Mouse (Mus musculus) intestine, embryonic 16.5 days (tissue): ENCODE results near the gene Fgfr2. TPM values are rescaled to one million over a fixed set of nuclear protein-coding genes. Genes with fewer than 3 reads are reported as not detected.

ENCODE experiments used
- ATAC-seq: fragments of 200-750 bp; cut with Nextera tagmentation; 2 replicates; pipeline ENCODE4 v1.8.0; 2017; ENCODE audit warnings: moderate TSS enrichment, moderate library complexity
- H3K27ac ChIP-seq: fragments of 300-500 bp; sonication (generic); 2 replicates; pipeline ENCODE4 v1.5.1; 2014; ENCODE audit warnings: mild to moderate bottlenecking, low read length
- H3K27me3 ChIP-seq: fragments of 300-500 bp; sonication (generic); replicated peaks from 2 replicates; pipeline ENCODE4 v1.6.1; 2014; ENCODE audit warnings: low read length, control low read depth, mixed read lengths; ENCODE audit not compliant: control insufficient read depth, insufficient read depth
- H3K36me3 ChIP-seq: fragments of 300-500 bp; sonication (generic); 2 replicates; pipeline ENCODE4 v1.6.1; 2014; ENCODE audit warnings: low read length, control low read depth; ENCODE audit not compliant: control insufficient read depth, insufficient read depth
- H3K4me1 ChIP-seq: fragments of 300-500 bp; sonication (generic); 2 replicates; pipeline ENCODE4 v1.6.1; 2014; ENCODE audit warnings: low read length, control low read depth, mixed read lengths; ENCODE audit not compliant: control insufficient read depth, insufficient read depth
- H3K4me2 ChIP-seq: fragments of 300-500 bp; sonication (generic); 2 replicates; pipeline ENCODE4 v1.6.1; 2014; ENCODE audit warnings: low read depth, low read length, control low read depth
- H3K4me3 ChIP-seq: fragments of 300-500 bp; sonication (generic); 2 replicates; pipeline ENCODE4 v1.5.1; 2014; ENCODE audit warnings: mild to moderate bottlenecking, low read length
- H3K9ac ChIP-seq: fragments of 300-500 bp; sonication (generic); 2 replicates; pipeline ENCODE4 v1.6.1; 2014; ENCODE audit warnings: low read depth, low read length
- H3K9me3 ChIP-seq: fragments of 300-500 bp; sonication (generic); 2 replicates; pipeline ENCODE4 v1.6.1; 2016; ENCODE audit warnings: low read length, control low read depth; ENCODE audit not compliant: control insufficient read depth
- WGBS: fragments of 180-500 bp; shearing (Covaris S2); extraction: QIAGEN DNeasy Blood & Tissue Kit; methylation state at CpG from one replicate; pipeline ENCODE4 v1.1.7; 2014; 5-methylcytosine and 5-hydroxymethylcytosine counted together
- polyA plus RNA-seq: library from polyadenylated mRNA; unstranded; fragments of >200 nt; fragmentation: Nextera tagmentation; extraction: Ambion mirVana; gene quantifications from 2 replicates; pipeline ENCODE4 v1.2.1, GENCODE M21; 2015

Fgfr2 gene
- polyA plus RNA-seq, 1 experiment from 2014 or later = 47.3 TPM

DNA sequence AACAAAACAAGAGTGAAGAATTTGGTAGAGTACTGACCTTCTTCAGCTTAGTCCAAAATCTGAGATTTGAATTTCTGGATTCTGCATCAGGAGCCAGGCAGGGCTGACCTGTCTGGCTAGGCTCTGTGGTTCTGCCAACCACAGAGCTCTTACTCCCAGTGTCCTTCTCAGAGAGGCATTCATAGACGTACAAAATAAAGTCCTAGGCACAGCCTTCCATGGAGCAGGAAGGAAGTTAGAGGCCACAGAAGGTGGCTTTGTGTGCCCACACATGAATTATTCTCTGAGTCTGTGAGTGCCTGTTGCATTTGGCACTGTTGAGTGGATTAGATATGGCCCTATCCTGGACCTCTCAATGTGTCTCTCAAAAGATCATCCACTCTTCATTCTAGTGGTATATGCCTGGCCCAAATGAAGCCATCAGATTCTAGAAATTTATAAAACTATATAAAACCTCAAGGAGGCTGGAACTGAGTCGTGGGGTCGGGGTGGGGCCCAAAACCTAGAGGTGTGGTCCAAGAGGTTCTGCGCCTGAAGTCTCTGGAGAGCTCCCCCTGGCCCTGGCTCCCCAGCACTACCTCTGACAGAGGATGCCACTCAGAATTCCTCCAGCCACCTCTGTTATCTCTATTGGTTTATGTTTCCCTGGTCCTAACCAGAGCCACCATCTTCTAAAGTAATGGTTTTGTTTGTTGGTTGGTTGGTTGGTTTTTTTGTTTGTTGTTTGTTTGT is 234.5 kb downstream of the Fgfr2 start:
- H3K27ac ChIP-seq = no peak overlapping the region
- H3K4me3 ChIP-seq = no peak overlapping the region
- 0 out of 2 replicates have a peak, but pooled peaks cover 2% of the 10 kb centered on the region for H3K36me3 ChIP-seq
- no peaks in the 10 kb centered on the region for H3K27me3 ChIP-seq
- WGBS = 75% methylated on average over 4 of the region's 4 CpGs
- H3K9ac ChIP-seq = no peak overlapping the region
- H3K4me1 ChIP-seq = no peaks in the 10 kb centered on the region
- no peak for ATAC-seq
- H3K4me2 ChIP-seq = no peak overlapping the region
- H3K9me3 ChIP-seq = no peaks in the 10 kb centered on the region

DNA sequence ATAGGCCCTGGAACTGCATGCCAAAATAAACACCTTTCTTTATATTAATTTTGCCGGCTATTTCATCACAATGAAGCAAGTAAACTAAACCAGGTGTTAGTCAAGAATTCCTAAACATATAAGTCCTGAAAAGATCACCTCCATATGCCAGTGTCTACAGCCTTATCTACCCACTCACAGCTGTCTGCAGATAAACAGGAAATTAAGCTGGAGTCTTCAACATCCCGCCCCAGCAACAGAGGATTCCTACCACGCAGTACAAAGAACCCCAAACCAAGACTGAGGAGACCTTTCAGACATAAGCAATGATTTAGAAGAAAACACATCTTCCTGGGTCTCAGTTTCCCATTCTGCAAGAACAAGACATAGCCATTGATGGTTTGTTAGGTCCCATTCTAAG is 235.1 kb downstream of the Fgfr2 start:
- Histone ChIP-seq H3K27ac (no peak overlapping the region), H3K9me3 (no peaks in the 10 kb centered on the region), H3K4me2 (no peak overlapping the region), H3K9ac (no peak overlapping the region), H3K4me1 (no peaks in the 10 kb centered on the region), H3K4me3 (no peak overlapping the region), H3K36me3 (peaks cover 2% of the 10 kb centered on the region; the same call in 1 of the 2 replicates), H3K27me3 (no peaks in the 10 kb centered on the region)
- WGBS = 66% methylated on average over 3 of the region's 3 CpGs
- no peak for ATAC-seq

DNA sequence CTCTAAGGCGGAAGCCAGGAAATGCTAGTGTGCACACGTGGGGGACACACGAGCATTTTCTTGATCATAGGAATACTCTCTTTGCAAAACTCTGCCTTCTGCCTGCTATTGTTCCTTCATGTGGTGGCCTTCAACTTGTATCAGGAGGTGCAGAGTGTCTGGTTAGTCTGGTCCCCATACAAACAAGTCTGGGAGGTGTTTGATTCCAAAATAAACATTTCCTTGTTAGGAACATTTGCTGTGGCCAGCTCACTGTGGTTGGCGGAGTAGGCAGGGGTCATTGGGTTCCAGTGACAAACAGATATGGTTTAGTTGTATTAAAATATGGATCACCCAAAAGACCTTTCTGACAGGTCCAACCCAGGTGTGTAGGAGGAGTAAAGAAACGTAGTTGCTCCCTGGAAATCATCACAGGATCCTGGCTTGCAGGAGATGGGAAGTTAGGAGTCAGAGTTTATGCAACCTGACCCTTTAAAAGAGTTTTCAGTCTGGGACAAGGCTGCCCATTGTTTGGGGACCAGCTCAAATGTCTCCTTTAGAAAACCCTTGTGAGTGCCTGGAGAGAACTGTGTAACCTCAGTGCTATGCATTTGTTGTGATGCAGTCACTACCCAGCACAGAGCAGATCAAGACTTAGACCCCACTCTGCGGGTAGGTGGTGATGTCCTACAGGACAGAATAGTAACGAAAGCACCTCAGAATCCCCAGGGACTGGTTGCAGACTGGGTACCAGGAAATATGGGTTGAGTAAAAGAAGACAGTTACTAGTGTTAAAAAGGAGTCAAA is 235.9 kb downstream of the Fgfr2 start:
- H3K27me3 ChIP-seq = no peaks in the 10 kb centered on the region
- H3K27ac ChIP-seq = no peak overlapping the region
- 53% methylated on average over 7 of the region's 7 CpGs for WGBS
- H3K4me3 ChIP-seq = no peak overlapping the region
- peaks cover 2% of the 10 kb centered on the region; the same call in 1 of the 2 replicates for H3K36me3 ChIP-seq
- no peaks in the 10 kb centered on the region for H3K9me3 ChIP-seq
- no peak overlapping the region for H3K4me2 ChIP-seq
- H3K9ac ChIP-seq = no peak overlapping the region
- no peak for ATAC-seq
- no peaks in the 10 kb centered on the region for H3K4me1 ChIP-seq

DNA sequence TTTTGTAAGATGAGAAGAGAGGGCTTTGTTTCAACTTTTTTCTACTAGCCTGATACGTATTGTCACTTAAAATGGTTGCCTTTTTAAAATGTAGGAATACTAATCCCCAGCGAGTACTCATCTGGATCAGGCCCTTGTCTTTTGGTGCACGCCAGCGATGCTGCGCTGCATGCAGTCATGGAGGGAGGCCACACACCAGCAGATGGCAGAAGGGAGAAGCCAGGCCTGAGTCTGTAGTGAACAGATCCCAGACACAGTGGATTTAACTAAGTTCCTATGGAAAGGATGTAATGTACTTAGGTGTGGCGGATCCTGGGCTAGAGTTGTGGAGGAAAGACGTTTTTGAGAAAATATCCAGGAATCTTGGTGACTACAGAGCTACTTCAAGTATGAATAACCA is 239.1 kb downstream of the Fgfr2 start:
- Histone ChIP-seq H3K4me2 (no peak overlapping the region), H3K9me3 (no peaks in the 10 kb centered on the region), H3K4me1 (no peaks in the 10 kb centered on the region), H3K4me3 (no peak overlapping the region), H3K36me3 (peaks cover 20% of the 10 kb centered on the region), H3K27me3 (no peaks in the 10 kb centered on the region), H3K9ac (no peak overlapping the region), H3K27ac (no peak overlapping the region)
- ATAC-seq = no peak
- WGBS = 95% methylated on average over 7 of the region's 7 CpGs

DNA sequence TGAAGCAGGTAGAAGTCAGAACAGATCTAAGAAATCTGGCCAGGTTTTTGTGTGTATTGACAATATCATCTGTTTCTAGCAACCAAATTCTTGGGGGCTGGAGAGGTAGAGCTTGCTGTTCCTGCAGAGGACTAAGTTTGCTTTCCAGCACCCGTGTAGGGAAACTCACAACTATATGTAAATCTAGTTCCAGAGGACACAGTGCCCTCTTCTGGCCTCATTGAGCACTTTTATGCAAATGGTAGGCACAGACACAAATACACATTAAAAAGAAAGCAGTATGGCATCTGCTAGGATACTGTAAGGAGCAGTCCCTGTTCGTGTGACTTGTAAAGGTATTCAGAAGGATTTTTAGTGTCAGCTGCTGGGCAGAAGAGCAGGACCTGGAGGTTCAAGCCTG is 240.8 kb downstream of the Fgfr2 start:
- no peak overlapping the region for H3K4me3 ChIP-seq
- ATAC-seq = no peak
- no peaks in the 10 kb centered on the region for H3K9me3 ChIP-seq
- H3K4me1 ChIP-seq = no peaks in the 10 kb centered on the region
- no peak overlapping the region for H3K9ac ChIP-seq
- no peak overlapping the region for H3K27ac ChIP-seq
- 72% methylated on average over 2 of the region's 2 CpGs for WGBS
- no peaks in the 10 kb centered on the region for H3K27me3 ChIP-seq
- peaks cover 25% of the 10 kb centered on the region for H3K36me3 ChIP-seq
- H3K4me2 ChIP-seq = no peak overlapping the region

DNA sequence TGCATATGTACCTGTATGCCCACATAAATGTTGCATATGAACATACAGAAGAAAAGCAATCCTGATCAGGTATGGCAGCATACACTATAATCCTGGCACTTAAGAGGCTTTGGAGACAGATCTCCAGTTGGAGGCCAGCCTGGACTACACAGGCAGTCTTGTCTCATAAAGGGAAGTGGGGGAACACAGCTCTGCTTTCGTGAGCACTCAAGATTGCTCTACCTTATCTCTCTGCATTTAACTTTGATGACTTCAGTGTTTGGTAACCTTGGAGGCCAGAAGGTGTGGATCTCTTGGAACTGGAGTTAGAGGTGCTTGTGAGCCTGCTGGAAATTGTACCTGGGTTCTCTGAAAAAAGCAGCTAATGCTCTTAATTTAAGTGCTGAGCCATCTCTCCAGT is 242.9 kb downstream of the Fgfr2 start:
- Histone ChIP-seq H3K4me2 (no peak overlapping the region), H3K27ac (no peak overlapping the region), H3K4me3 (no peak overlapping the region), H3K36me3 (peaks cover 31% of the 10 kb centered on the region), H3K4me1 (no peaks in the 10 kb centered on the region), H3K27me3 (no peaks in the 10 kb centered on the region), H3K9me3 (no peaks in the 10 kb centered on the region), H3K9ac (no peak overlapping the region)
- 68% methylated on average over 1 of the region's 1 CpGs for WGBS
- no peak for ATAC-seq

DNA sequence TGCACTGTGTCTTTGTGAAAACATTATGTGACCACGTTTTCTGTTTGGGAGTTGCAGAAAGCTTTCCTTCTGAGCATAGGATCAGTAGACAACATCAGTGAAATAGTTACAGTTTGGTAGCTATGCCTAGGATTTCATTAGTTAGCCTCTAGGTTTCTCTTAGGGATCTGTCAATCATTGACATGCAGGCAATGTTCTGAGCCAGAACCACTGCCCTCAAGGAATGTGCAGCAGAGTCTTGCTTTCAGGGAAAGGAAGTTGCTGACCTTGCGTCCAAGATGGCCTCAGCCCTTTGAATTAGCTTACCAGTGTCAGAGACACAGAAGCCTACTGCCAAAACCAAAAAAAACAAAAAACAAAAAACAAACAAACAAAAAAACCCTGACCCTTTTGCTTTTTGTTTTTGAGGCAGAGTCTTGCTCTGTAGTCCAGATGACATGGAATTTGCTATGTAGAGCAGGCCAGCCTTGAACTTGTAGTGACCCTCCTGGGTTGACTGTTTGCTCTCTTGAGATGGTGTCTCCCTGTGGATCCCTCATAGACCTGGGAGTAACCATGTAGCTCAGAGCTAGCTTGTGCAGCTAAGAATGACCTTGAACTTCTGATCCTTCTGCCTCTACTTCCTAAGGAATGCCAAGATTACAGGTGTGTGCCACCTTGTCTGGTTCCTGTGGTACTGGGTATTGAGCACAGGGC is 247.6 kb downstream of the Fgfr2 start:
- no peak for ATAC-seq
- no peaks in the 10 kb centered on the region for H3K27me3 ChIP-seq

DNA sequence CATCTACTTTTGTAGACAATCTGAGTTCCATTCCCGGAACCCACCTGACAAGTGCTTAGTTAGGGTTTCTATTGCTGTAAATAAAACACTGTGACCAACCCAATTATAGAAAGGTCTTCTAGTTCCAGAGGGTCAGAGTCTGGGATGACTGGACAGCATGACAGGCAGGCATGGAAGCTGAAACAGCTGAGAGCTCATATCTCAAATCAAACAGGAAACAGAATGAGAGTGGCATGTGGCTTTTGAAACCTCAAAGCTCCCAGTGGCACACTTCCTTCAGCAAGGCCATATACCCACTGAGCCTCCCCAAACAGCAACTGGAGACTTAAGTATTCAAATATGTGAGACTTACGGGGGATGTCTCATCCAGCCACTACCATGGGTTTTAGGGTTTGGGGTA is 250.1 kb downstream of the Fgfr2 start:
- Histone ChIP-seq H3K9me3 (no peaks in the 10 kb centered on the region), H3K27me3 (no peaks in the 10 kb centered on the region), H3K4me3 (no peak overlapping the region), H3K4me2 (no peak overlapping the region), H3K9ac (no peak overlapping the region), H3K4me1 (no peaks in the 10 kb centered on the region), H3K27ac (no peak overlapping the region), H3K36me3 (peaks cover 18% of the 10 kb centered on the region)
- ATAC-seq = no peak
- WGBS = 91% methylated on average over 2 of the region's 2 CpGs

More for the DNA sequence above, 247.6 kb downstream of the Fgfr2 start:
- WGBS = 79% methylated on average over 2 of the region's 2 CpGs
- Histone ChIP-seq H3K9me3 (no peaks in the 10 kb centered on the region), H3K27ac (no peak overlapping the region), H3K4me3 (no peak overlapping the region), H3K36me3 (peaks cover 18% of the 10 kb centered on the region), H3K9ac (no peak overlapping the region), H3K4me2 (no peak overlapping the region), H3K4me1 (no peaks in the 10 kb centered on the region)

DNA sequence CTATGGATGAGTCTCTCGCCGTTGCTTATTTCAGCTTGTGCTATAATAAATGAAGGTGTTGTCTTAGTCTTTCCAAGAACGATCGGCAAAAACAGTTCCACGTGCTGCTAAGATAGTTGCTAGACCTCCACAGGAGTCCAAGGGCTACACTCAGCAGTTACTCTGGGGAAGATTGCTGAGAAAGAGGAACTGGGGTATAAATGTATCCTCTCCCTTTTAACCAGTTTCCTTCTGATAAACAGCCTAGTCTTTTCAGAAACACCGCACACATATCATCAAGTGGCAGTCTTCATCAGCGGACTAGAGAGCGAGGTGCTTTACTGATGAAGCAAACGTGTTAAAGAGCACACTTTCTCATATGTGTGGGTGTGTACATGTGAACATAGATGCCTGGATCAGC is 256.8 kb downstream of the Fgfr2 start:
- H3K27me3 ChIP-seq = no peaks in the 10 kb centered on the region
- no peak overlapping the region for H3K27ac ChIP-seq
- H3K4me1 ChIP-seq = no peaks in the 10 kb centered on the region
- no peak overlapping the region for H3K4me2 ChIP-seq
- no peaks in the 10 kb centered on the region for H3K9me3 ChIP-seq
- ATAC-seq = no peak
- H3K9ac ChIP-seq = no peak overlapping the region
- H3K36me3 ChIP-seq = peaks cover 10% of the 10 kb centered on the region
- 91% methylated on average over 9 of the region's 9 CpGs for WGBS
- no peak overlapping the region for H3K4me3 ChIP-seq
